8 mouse cellular contexts compared by ENCODE assay signal in the genomic region with DNA sequence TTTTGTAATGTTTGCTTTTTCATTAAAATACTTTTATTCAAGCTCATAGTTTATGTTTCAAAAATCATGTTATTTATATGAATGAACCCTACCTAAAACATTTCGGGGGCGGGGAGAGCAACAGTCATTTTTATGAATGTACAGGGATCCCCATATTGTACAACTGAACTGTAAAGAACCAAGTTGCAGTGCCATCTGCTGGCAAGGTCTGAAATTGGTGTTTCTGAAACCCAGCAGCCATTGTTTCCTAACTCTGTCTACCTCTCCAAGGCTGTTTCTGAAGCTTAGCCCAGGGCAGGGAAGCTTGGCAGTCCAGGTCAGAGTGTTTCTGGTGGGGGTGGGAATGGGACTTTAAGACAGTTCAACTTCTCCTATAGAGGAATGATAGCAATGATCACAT. TPM values are rescaled to one million over a fixed set of nuclear protein-coding genes. Genes with fewer than 3 reads are reported as not detected.
A peak's percentile ranks its signal among the peaks of the same experiment; 100 is the strongest.
DNase-seq lines count a peak whose midpoint lies in the region; ATAC-seq and TF ChIP-seq lines count a peak whose summit lies in the region.

No protein-coding gene starts in this region.

- no peaks in the 10 kb centered on the region for H3K27me3 ChIP-seq in forebrain, embryonic 10.5 days (ENCODE audit: poor library complexity, severe bottlenecking)
- no peaks in the 10 kb centered on the region for H3K27me3 ChIP-seq in forebrain, embryonic 12.5 days
- no peaks in the 10 kb centered on the region for H3K27me3 ChIP-seq in CH12.LX (replicated peaks)
- H3K27me3 ChIP-seq in liver, embryonic 14.5 days (ENCODE audit: control insufficient read depth, insufficient read depth, low read length): no peaks in the 10 kb centered on the region

- in situ Hi-C loops in CH12.LX (cut with MboI; ENCODE audit: low pct_ligation_motif_present, low pct_unique_long_range_greater_than_20kb, low sequenced_read_pairs): no loop called here

- no peaks in the 10 kb centered on the region for H3K4me1 ChIP-seq in forebrain, embryonic 10.5 days
- H3K4me1 ChIP-seq in forebrain, embryonic 12.5 days: peaks cover 5% of the 10 kb centered on the region
- peaks cover 0 to 18% of the 10 kb centered on the region in 2 experiments; a peak in 2 of 4 replicates for H3K4me1 ChIP-seq in CH12.LX (ENCODE audit: control insufficient read depth in 1 of 2, insufficient read depth in 2 of 2)
- H3K4me1 ChIP-seq in liver, embryonic 14.5 days (replicated peaks; ENCODE audit: control insufficient read depth in 2 of 2, insufficient read depth in 2 of 2, low read length in 1 of 2): no peaks in the 10 kb centered on the region

- ATAC-seq in forebrain, embryonic 12.5 days (ENCODE audit: low FRiP score): no peak
- ATAC-seq in inflammation-experienced regulatory T-cells, adult 6 months: peak; percentile 77
- 0 out of 2 replicates have a peak, but pooled peaks have one; percentile 41 for ATAC-seq in liver, embryonic 14.5 days (ENCODE audit: insufficient read depth)
- ATAC-seq in neutrophil, adult 5-6 weeks (ENCODE audit: extremely low read depth, insufficient number of reproducible peaks, low FRiP score, poor library complexity, severe bottlenecking): peak; percentile 71

- H3K4me2 ChIP-seq in forebrain, embryonic 12.5 days: no peak overlapping the region
- no peak overlapping the region for H3K4me2 ChIP-seq in CH12.LX (ENCODE audit: insufficient read depth, low read depth, poor library complexity, severe bottlenecking)
- H3K4me2 ChIP-seq in liver, embryonic 14.5 days (ENCODE audit: low read depth): no peak overlapping the region

- peak; percentile 38 for DNase-seq in forebrain, embryonic 10.5 days (ENCODE audit: extremely low spot score, low spot score)
- peak; percentile 58 for DNase-seq in CH12.LX (ENCODE audit: extremely low read depth)
- peak; percentile 66 for DNase-seq in c-Kit-positive CD71-positive TER-119-negative erythroid progenitor cells, embryonic 14.5 days (ENCODE audit: low read depth)
- peak; percentile 31 for DNase-seq in fibroblast of lung, adult 2 months (ENCODE audit: low read depth)
- DNase-seq in liver, embryonic 14.5 days (ENCODE audit: low read depth in 3 of 3, low spot score in 3 of 3): peak in 2 of 3 experiments; percentile 16 to 22

- no peak for TF ChIP-seq POLR2A in CH12.LX (IDR thresholded peaks at IDR 0.05; ENCODE audit: low read depth, low read length)

- TF ChIP-seq EP300 in CH12.LX (IDR thresholded peaks at IDR 0.05; ENCODE audit: low read length): no peak
- no peak for TF ChIP-seq EP300 in liver, embryonic 14.5 days (IDR thresholded peaks at IDR 0.05; ENCODE audit: low read depth)

- TF ChIP-seq RAD21 in CH12.LX (IDR thresholded peaks at IDR 0.05; ENCODE audit: low read depth, low read length): peak; percentile 60

- H3K9me3 ChIP-seq in forebrain, embryonic 10.5 days: no peaks in the 10 kb centered on the region
- H3K9me3 ChIP-seq in forebrain, embryonic 12.5 days: no peaks in the 10 kb centered on the region
- no peaks in the 10 kb centered on the region for H3K9me3 ChIP-seq in CH12.LX (replicated peaks; ENCODE audit: low read length)
- no peaks in the 10 kb centered on the region for H3K9me3 ChIP-seq in liver, embryonic 14.5 days (ENCODE audit: control insufficient read depth, low read length)

- peaks cover 7% of the 10 kb centered on the region for H3K36me3 ChIP-seq in forebrain, embryonic 10.5 days (replicated peaks)
- H3K36me3 ChIP-seq in forebrain, embryonic 12.5 days (replicated peaks): peaks cover 14% of the 10 kb centered on the region
- peaks cover 6 to 36% of the 10 kb centered on the region in 2 experiments for H3K36me3 ChIP-seq in CH12.LX (replicated peaks in 1 of 2; ENCODE audit: control insufficient read depth in 1 of 2, insufficient read depth in 1 of 2, low read length in 1 of 2)
- H3K36me3 ChIP-seq in liver, embryonic 14.5 days (replicated peaks; ENCODE audit: control insufficient read depth, insufficient read depth, low read depth): no peaks in the 10 kb centered on the region

- H3K4me3 ChIP-seq in forebrain, embryonic 10.5 days: no peak overlapping the region
- no peak overlapping the region for H3K4me3 ChIP-seq in forebrain, embryonic 12.5 days (replicated peaks)
- no peak overlapping the region for H3K4me3 ChIP-seq in CH12.LX (replicated peaks in 1 of 3; ENCODE audit: low read depth in 2 of 3, low read length in 2 of 3, poor library complexity in 1 of 3)
- H3K4me3 ChIP-seq in liver, embryonic 14.5 days (ENCODE audit: insufficient read depth in 1 of 2, low read depth in 2 of 2, low read length in 2 of 2): no peak overlapping the region

- dilution Hi-C loops in CH12.LX (cut with MboI; ENCODE audit: extremely low pct_ligation_motif_present, extremely low pct_unique_long_range_greater_than_20kb, low sequenced_read_pairs): no loop called here

- H3K79me2 ChIP-seq in CH12.LX (replicated peaks; ENCODE audit: control insufficient read depth, extremely low read depth, insufficient read depth, poor library complexity, severe bottlenecking): no peaks in the 10 kb centered on the region

- 36% methylated on average over 2 of the region's 2 CpGs for WGBS in forebrain, embryonic 10.5 days
- WGBS in forebrain, embryonic 12.5 days: 23% methylated on average over 2 of the region's 2 CpGs
- WGBS in liver, embryonic 14.5 days (ENCODE audit: insufficient replicate concordance): 31% methylated on average over 2 of the region's 2 CpGs

- peak; percentile 49 to 81; a peak in 3 of 4 replicates for TF ChIP-seq CTCF in CH12.LX (conservative IDR thresholded peaks at IDR 0.05 in 1 of 2, IDR thresholded peaks at IDR 0.05 in 1 of 2; ENCODE audit: low read depth in 2 of 2, low read length in 2 of 2)
- peak; percentile 72 for TF ChIP-seq CTCF in liver, embryonic 14.5 days (IDR thresholded peaks at IDR 0.05; ENCODE audit: low read depth)

- no peak overlapping the region for H3K27ac ChIP-seq in forebrain, embryonic 10.5 days
- H3K27ac ChIP-seq in forebrain, embryonic 12.5 days: no peak overlapping the region
- H3K27ac ChIP-seq in CH12.LX (ENCODE audit: insufficient read depth, low read depth): no peak overlapping the region
- no peak overlapping the region for H3K27ac ChIP-seq in liver, embryonic 14.5 days

- H3K9ac ChIP-seq in forebrain, embryonic 12.5 days: no peak overlapping the region
- no peak overlapping the region for H3K9ac ChIP-seq in CH12.LX (ENCODE audit: insufficient read depth, low read depth)
- no peak overlapping the region for H3K9ac ChIP-seq in liver, embryonic 14.5 days (replicated peaks)

TF ChIP-seq in CH12.LX, 34 proteins besides CTCF, POLR2A, EP300 and RAD21:
- no peak for TF ChIP-seq E2F4 (IDR thresholded peaks at IDR 0.05; ENCODE audit: insufficient replicate concordance, low read depth, low read length)
- TF ChIP-seq BHLHE40 (IDR thresholded peaks at IDR 0.05; ENCODE audit: low read depth, low read length): no peak
- no peak for TF ChIP-seq MAFK (IDR thresholded peaks at IDR 0.05; ENCODE audit: insufficient replicate concordance, low read length)
- TF ChIP-seq SIN3A (IDR thresholded peaks at IDR 0.05; ENCODE audit: low read length): no peak
- TF ChIP-seq CHD1 (IDR thresholded peaks at IDR 0.05; ENCODE audit: low read depth, low read length): no peak
- TF ChIP-seq SMC3 (IDR thresholded peaks at IDR 0.05; ENCODE audit: low read depth, low read length): peak; percentile 67
- TF ChIP-seq PAX5 (IDR thresholded peaks at IDR 0.05; ENCODE audit: low read length): no peak
- TF ChIP-seq USF2 (conservative IDR thresholded peaks at IDR 0.05; ENCODE audit: low read depth, low read length): no peak
- TF ChIP-seq ZC3H11A (IDR thresholded peaks at IDR 0.05; ENCODE audit: low read depth, low read length): no peak
TF ChIP-seq in CH12.LX: peak in this region for 1.

RNA-seq across cellular contexts. Expression of gene Btbd10, which starts 57.4 kb away (rescaled TPM):
- 22.8 and 23.7 TPM in 2 replicates for polyA plus RNA-seq in forebrain, embryonic 10.5 days (2016; fragmentation: Nextera tagmentation; extraction: Ambion mirVana)
- 37.2 and 41.5 TPM in 2 replicates for polyA plus RNA-seq in forebrain, embryonic 12.5 days (2016; fragmentation: Nextera tagmentation; extraction: Ambion mirVana)
- total RNA-seq in CH12.LX (2012; rRNA removed): 17.0 and 19.3 TPM in 2 replicates
- 23.9 and 27.9 TPM in 2 replicates for total RNA-seq in CH12.LX (2014; rRNA removed)
- polyA plus RNA-seq in CH12.LX (2012; ENCODE audit: insufficient read length, low read depth): 13.6 and 14.0 TPM in 2 replicates
- 10 to 100 TPM in 2 of 3 experiments, 1 to 10 TPM in 1; 9.5 to 16.7 (median 11.5) TPM for polyA plus RNA-seq in inflammation-experienced regulatory T-cells, adult 6 months (2017; shearing (Covaris generic))
- 3.1 and 5.1 TPM in 2 replicates for polyA plus RNA-seq in liver, embryonic 14.5 days (2012; rRNA removed)
- 8.1 and 8.4 TPM in 2 replicates for polyA plus RNA-seq in liver, embryonic 14.5 days (2014; fragmentation: Nextera tagmentation; extraction: Ambion mirVana)
- total RNA-seq in neutrophil, adult 5-6 weeks (2017): 73.9 and 74.3 TPM in 2 replicates
